Mouse (Mus musculus) midbrain, embryonic 10.5 days (tissue): ENCODE data around the gene Slc16a8. TPM values are rescaled to one million over a fixed set of nuclear protein-coding genes. Genes with fewer than 3 reads are reported as not detected.

Source experiments
- DNase-seq: peaks from one replicate; pipeline ENCODE4 v3.0.0-alpha.2; 2017; ENCODE audit warnings: low spot score
- H3K27ac ChIP-seq: fragments of 300-500 bp; sonication (generic); replicated peaks from 2 replicates; pipeline ENCODE4 v1.5.1; 2016; ENCODE audit warnings: mild to moderate bottlenecking
- H3K27me3 ChIP-seq: fragments of 300-500 bp; sonication (generic); 2 replicates; pipeline ENCODE4 v1.6.1; 2016; ENCODE audit warnings: low read depth, mild to moderate bottlenecking; ENCODE audit not compliant: poor library complexity, severe bottlenecking
- H3K36me3 ChIP-seq: fragments of 300-500 bp; sonication (generic); 2 replicates; pipeline ENCODE4 v1.6.1; 2016; ENCODE audit warnings: mild to moderate bottlenecking, moderate library complexity
- H3K4me1 ChIP-seq: fragments of 300-500 bp; sonication (generic); 2 replicates; pipeline ENCODE4 v1.6.1; 2016
- H3K4me3 ChIP-seq: fragments of 300-500 bp; sonication (generic); 2 replicates; pipeline ENCODE4 v1.5.1; 2016; ENCODE audit warnings: mild to moderate bottlenecking, moderate library complexity
- H3K9me3 ChIP-seq: fragments of 300-500 bp; sonication (generic); replicated peaks from 2 replicates; pipeline ENCODE4 v1.6.1; 2016; ENCODE audit warnings: mild to moderate bottlenecking
- WGBS: fragments of 180-500 bp; shearing (Covaris S2); methylation state at CpG from one replicate; pipeline ENCODE4 v1.1.7; 2016; 5-methylcytosine and 5-hydroxymethylcytosine counted together
- polyA plus RNA-seq: library from polyadenylated mRNA; unstranded; fragments of >200 nt; fragmentation: Nextera tagmentation; extraction: Ambion mirVana; gene quantifications from 2 replicates; pipeline ENCODE4 v1.2.1, GENCODE M21; 2016

The Slc16a8 gene
- polyA plus RNA-seq, 1 experiment from 2014 or later = 0.06 TPM

GRCm38 (mm10) chr15:79202575-79202974 is 52.0 kb downstream of the Slc16a8 start:
- H3K4me3 ChIP-seq = 0 out of 2 replicates have a peak overlapping the region, but pooled peaks have one; percentile 12
- no peaks in the 10 kb centered on the region for H3K36me3 ChIP-seq
- peak overlapping the region; percentile 88 for H3K27ac ChIP-seq
- no peak for DNase-seq
- H3K27me3 ChIP-seq = peaks cover 28% of the 10 kb centered on the region; the same call in 1 of the 2 replicates
- no peaks in the 10 kb centered on the region for H3K9me3 ChIP-seq
- H3K4me1 ChIP-seq = peaks cover 34% of the 10 kb centered on the region
- WGBS = 56% methylated on average over 10 of the region's 10 CpGs

DNA sequence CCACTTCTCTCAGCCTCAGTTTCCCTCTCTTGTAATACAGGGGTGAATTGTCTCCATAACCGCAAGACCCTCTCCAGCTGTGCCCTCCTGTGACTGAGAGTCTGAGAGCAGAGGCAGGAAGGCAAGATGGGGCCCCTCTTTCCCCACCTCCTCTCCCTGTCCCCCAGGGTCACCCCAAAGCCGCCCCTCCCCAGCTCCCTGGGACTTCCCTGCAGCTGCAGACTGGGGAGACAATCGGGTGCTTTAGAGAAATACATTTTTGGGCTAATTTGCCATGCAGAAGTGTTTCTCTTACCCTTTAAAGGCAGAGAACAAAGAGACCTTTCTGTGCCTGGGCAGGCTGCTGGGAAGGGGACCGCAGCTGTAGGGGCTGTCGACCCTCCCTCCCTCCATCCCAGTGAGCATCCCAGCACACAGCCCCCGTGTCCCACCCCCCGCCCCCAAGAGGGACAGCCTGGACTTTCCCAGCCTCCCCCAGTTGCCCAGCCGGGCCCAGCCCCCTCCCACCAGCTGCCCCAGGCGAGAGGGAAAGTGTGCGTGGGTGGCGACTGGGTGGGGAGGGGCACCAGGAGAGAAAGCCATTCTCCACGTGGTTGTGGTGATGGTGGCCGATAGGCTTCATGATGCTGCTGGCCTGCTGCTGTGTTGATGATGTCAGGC is 52.9 kb downstream of the Slc16a8 start:
- peak; percentile 38 for DNase-seq
- Histone ChIP-seq H3K27me3 (peaks cover 29% of the 10 kb centered on the region; the same call in 1 of the 2 replicates), H3K4me3 (no peak overlapping the region; the same call in 1 of the 2 replicates), H3K27ac (peak overlapping the region; percentile 88), H3K36me3 (no peaks in the 10 kb centered on the region), H3K9me3 (no peaks in the 10 kb centered on the region), H3K4me1 (peaks cover 34% of the 10 kb centered on the region)
- WGBS = 36% methylated on average over 13 of the region's 13 CpGs

Other genes starting within 250 kb of the Slc16a8 start
- gene H1f0, start 226.3 kb downstream of the Slc16a8 start, polyA plus RNA-seq = 421 and 499 TPM in 2 replicates
- gene Galr3, start 212.9 kb downstream of the Slc16a8 start, polyA plus RNA-seq = not detected in 2 replicates
- gene Ankrd54, start 191.9 kb downstream of the Slc16a8 start, polyA plus RNA-seq = 65.1 and 66.6 TPM in 2 replicates
- 260 and 273 TPM in 2 replicates for gene Eif3l, start 179.6 kb downstream of the Slc16a8 start, polyA plus RNA-seq
- 5.2 and 7.1 TPM in 2 replicates for gene Micall1, start 145.9 kb downstream of the Slc16a8 start, polyA plus RNA-seq
- 344 and 395 TPM in 2 replicates for gene Polr2f, start 113.8 kb downstream of the Slc16a8 start, polyA plus RNA-seq
- gene 1700088E04Rik, start 113.5 kb downstream of the Slc16a8 start, polyA plus RNA-seq = 7.8 and 10.0 TPM in 2 replicates
- gene Sox10, start 89.5 kb downstream of the Slc16a8 start, polyA plus RNA-seq = 0.61 and 2.5 TPM in 2 replicates
- 42.1 and 52.2 TPM in 2 replicates for gene Pick1, start 25.6 kb downstream of the Slc16a8 start, polyA plus RNA-seq
- 0.12 and 0.34 TPM in 2 replicates for gene Gm49486, start 25.4 kb downstream of the Slc16a8 start, polyA plus RNA-seq
- 1.1 and 2.4 TPM in 2 replicates for gene Baiap2l2, start 30.8 kb upstream of the Slc16a8 start, polyA plus RNA-seq
- gene Pla2g6, start 73.6 kb upstream of the Slc16a8 start, polyA plus RNA-seq = 20.4 and 26.8 TPM in 2 replicates
- gene Maff, start 91.9 kb upstream of the Slc16a8 start, polyA plus RNA-seq = 1.3 TPM in 2 replicates
- 56.3 and 58.7 TPM in 2 replicates for gene Tmem184b, start 148.8 kb upstream of the Slc16a8 start, polyA plus RNA-seq
- gene Csnk1e, start 200.8 kb upstream of the Slc16a8 start, polyA plus RNA-seq = 128 and 162 TPM in 2 replicates